Mouse (Mus musculus) G1E (cell line): ENCODE results near the gene Abat. TPM values are rescaled to one million over a fixed set of nuclear protein-coding genes. Genes with fewer than 3 reads are reported as not detected.
A peak's percentile ranks its signal among the peaks of the same experiment; 100 is the strongest.

ENCODE experiments used
- ATAC-seq: 2 replicates; pipeline ENCODE4 v1.8.0; 2016; ENCODE audit warnings: mild to moderate bottlenecking; ENCODE audit not compliant: insufficient number of reproducible peaks, poor library complexity, low FRiP score, severe bottlenecking; ENCODE audit errors: extremely low read depth
- DNase-seq: peaks from one replicate; pipeline ENCODE4 v3.0.0; 2012; ENCODE audit warnings: low spot score
- H3K27me3 ChIP-seq: 2 replicates; pipeline ENCODE4 v1.6.1; 2012; ENCODE audit warnings: mild to moderate bottlenecking, low read length, inconsistent platforms; ENCODE audit not compliant: insufficient read depth
- H3K36me3 ChIP-seq: replicated peaks from 2 replicates; pipeline ENCODE3; 2012; ENCODE audit warnings: mild to moderate bottlenecking, inconsistent platforms
- H3K4me1 ChIP-seq: 2 replicates; pipeline ENCODE4 v1.6.1; 2012; ENCODE audit warnings: low read depth, low read length, inconsistent platforms, mixed read lengths; ENCODE audit not compliant: insufficient read depth
- H3K4me3 ChIP-seq: 2 replicates; pipeline ENCODE4 v1.5.1; 2012; ENCODE audit warnings: low read depth, mild to moderate bottlenecking, inconsistent platforms, low read length, moderate library complexity, mixed read lengths
- H3K9me3 ChIP-seq: replicated peaks from 2 replicates; pipeline ENCODE4 v1.6.1; 2012; ENCODE audit warnings: inconsistent platforms
- CTCF ChIP-seq: IDR thresholded peaks from 2 replicates; pipeline ENCODE4 v1.5.1; 2012; ENCODE audit warnings: low read depth, low read length, inconsistent platforms, mixed read lengths
- GATA1 ChIP-seq: IDR thresholded peaks from 2 replicates; pipeline ENCODE4 v1.6.1; 2012; ENCODE audit warnings: borderline replicate concordance, low read length, inconsistent platforms, mixed read lengths
- GATA2 ChIP-seq: IDR thresholded peaks from 2 replicates; pipeline ENCODE4 v1.6.1; 2012; ENCODE audit warnings: low read depth, low read length, inconsistent platforms, borderline replicate concordance
- POLR2AphosphoS5 ChIP-seq: IDR thresholded peaks from 2 replicates; pipeline ENCODE4 v1.6.1; 2012; ENCODE audit warnings: low read depth, low read length, inconsistent platforms; ENCODE audit not compliant: insufficient replicate concordance
- TAL1 ChIP-seq: conservative IDR thresholded peaks from 2 replicates; pipeline ENCODE4 v1.6.1; 2012; ENCODE audit warnings: low read depth, low read length, inconsistent platforms, mixed read lengths
- polyA plus RNA-seq: library from polyadenylated mRNA; stranded (reverse); fragments of >175 nt; gene quantifications from 2 replicates; pipeline ENCODE4 v1.2.3, GENCODE M21; 2012
- total RNA-seq, 2 experiments: library from RNA; stranded (forward) in 1 of 2; stranded (reverse) in 1 of 2; fragments of 200-1000 nt in 1 of 2; fragments of >200 nt in 1 of 2; fragmentation: Nextera tagmentation in 1 of 2; gene quantifications; 2 replicates each; pipeline ENCODE4 v1.2.3; 2014 to 2017

Abat gene
- total and polyA plus RNA-seq, 3 experiments, result 0.11 TPM; not detected in 2

GRCm38 (mm10) chr16:8630419-8630818 is 117.2 kb downstream of the Abat start:
- DNase-seq (no peak), ATAC-seq (no peak)
- H3K4me3 ChIP-seq, result no peak overlapping the region
- peaks cover 32% of the 10 kb centered on the region for H3K4me1 ChIP-seq
- peaks cover 92% of the 10 kb centered on the region for H3K36me3 ChIP-seq
- no peaks in the 10 kb centered on the region for H3K9me3 ChIP-seq
- H3K27me3 ChIP-seq, result no peaks in the 10 kb centered on the region
- TF ChIP-seq GATA1, result no peak
- no peak for TF ChIP-seq GATA2

GRCm38 (mm10) chr16:8631428-8631827 is 118.2 kb downstream of the Abat start:
- Histone ChIP-seq H3K36me3 (peaks cover 91% of the 10 kb centered on the region), H3K9me3 (no peaks in the 10 kb centered on the region), H3K4me1 (peaks cover 41% of the 10 kb centered on the region), H3K27me3 (no peaks in the 10 kb centered on the region), H3K4me3 (no peak overlapping the region)
- no peak for TF ChIP-seq GATA1
- TF ChIP-seq POLR2AphosphoS5, result no peak
- TF ChIP-seq TAL1, result no peak
- no peak for TF ChIP-seq GATA2
- TF ChIP-seq CTCF, result no peak
- DNase-seq, result no peak
- ATAC-seq, result no peak

- TF ChIP-seq CTCF, result no peak
- TF ChIP-seq TAL1, result no peak
- no peak for TF ChIP-seq GATA1
- no peak for TF ChIP-seq POLR2AphosphoS5
- TF ChIP-seq GATA2, result no peak
- Histone ChIP-seq H3K36me3 (peaks cover 74% of the 10 kb centered on the region), H3K27me3 (no peaks in the 10 kb centered on the region), H3K9me3 (no peaks in the 10 kb centered on the region), H3K4me3 (peak overlapping the region; percentile 86), H3K4me1 (peaks cover 58% of the 10 kb centered on the region)
- no peak for ATAC-seq
- peak; percentile 35 for DNase-seq
Observed at GRCm38 (mm10) chr16:8636867-8637216, 123.6 kb downstream of the Abat start.

- ATAC-seq, result peak; percentile 74
- no peak for TF ChIP-seq GATA1
- TF ChIP-seq TAL1, result no peak
- no peak for TF ChIP-seq POLR2AphosphoS5
- no peak for TF ChIP-seq CTCF
- no peak for TF ChIP-seq GATA2
- H3K27me3 ChIP-seq, result no peaks in the 10 kb centered on the region
- peak within 1 kb of the TSS; percentile 86 for H3K4me3 ChIP-seq
- peaks cover 74% of the 10 kb centered on the region for H3K36me3 ChIP-seq
- peak; percentile 84 for DNase-seq
- H3K9me3 ChIP-seq, result no peaks in the 10 kb centered on the region
- H3K4me1 ChIP-seq, result peaks cover 57% of the 10 kb centered on the region
Observed at GRCm38 (mm10) chr16:8637217-8638051, 124.2 kb downstream of the Abat start, which contains the start of the genes Pmm2 and Tmem186. Gene Pmm2 (plus strand): TSS chr16:8637674. Gene Tmem186 (minus strand): TSS chr16:8637712.

GRCm38 (mm10) chr16:8638131-8638530 is 124.9 kb downstream of the Abat start:
- Histone ChIP-seq H3K4me3 (peak overlapping the region; percentile 86), H3K27me3 (no peaks in the 10 kb centered on the region), H3K36me3 (peaks cover 74% of the 10 kb centered on the region), H3K9me3 (no peaks in the 10 kb centered on the region), H3K4me1 (peaks cover 57% of the 10 kb centered on the region)
- ATAC-seq (no peak), DNase-seq (no peak)
- TF ChIP-seq GATA2 (no peak), CTCF (no peak), TAL1 (no peak)

GRCm38 (mm10) chr16:8639466-8640191 is 126.4 kb downstream of the Abat start:
- no peak for DNase-seq
- Histone ChIP-seq H3K9me3 (no peaks in the 10 kb centered on the region), H3K36me3 (peaks cover 74% of the 10 kb centered on the region), H3K4me3 (no peak overlapping the region; the same call in 1 of the 2 replicates), H3K27me3 (no peaks in the 10 kb centered on the region), H3K4me1 (peaks cover 46% of the 10 kb centered on the region)
- ATAC-seq, result 0 out of 2 replicates have a peak, but pooled peaks have one; percentile 5
- no peak for TF ChIP-seq GATA1
- TF ChIP-seq CTCF, result no peak
- TF ChIP-seq POLR2AphosphoS5, result no peak
- TF ChIP-seq TAL1, result no peak
- no peak for TF ChIP-seq GATA2
